Mouse (Mus musculus) macrophage (primary cell): ENCODE measurements around the gene Bend5. TPM values are rescaled to one million over a fixed set of nuclear protein-coding genes. Genes with fewer than 3 reads are reported as not detected.

ENCODE experiments used
- H3K27ac ChIP-seq: fragments of 350-480 bp; formaldehyde crosslinking; 2 replicates; pipeline ENCODE4 v1.9.0; 2021
- H3K36me3 ChIP-seq: fragments of 350-480 bp; formaldehyde crosslinking; 2 replicates; pipeline ENCODE4 v1.9.0; 2021; ENCODE audit errors: inconsistent target
- H3K4me3 ChIP-seq: fragments of 350-480 bp; formaldehyde crosslinking; 2 replicates; pipeline ENCODE4 v1.9.0; 2021; ENCODE audit errors: inconsistent target
- H3K79me2 ChIP-seq: fragments of 350-480 bp; formaldehyde crosslinking; 2 replicates; pipeline ENCODE4 v1.9.0; 2021; ENCODE audit errors: inconsistent target
- WGBS: methylation state at CpG from one replicate; pipeline ENCODE4 v1.1.7; 2026; ENCODE audit warnings: inconsistent platforms; ENCODE audit not compliant: missing documents; 5-methylcytosine and 5-hydroxymethylcytosine counted together
- polyA plus RNA-seq: library from polyadenylated mRNA; stranded (reverse); fragments of 250-400 nt; gene quantifications from 3 replicates; pipeline ENCODE4 v1.2.4, GENCODE M21; 2018; ENCODE audit warnings: inconsistent platforms

Gene Bend5
- polyA plus RNA-seq, 1 experiment from 2014 or later: not detected

DNA sequence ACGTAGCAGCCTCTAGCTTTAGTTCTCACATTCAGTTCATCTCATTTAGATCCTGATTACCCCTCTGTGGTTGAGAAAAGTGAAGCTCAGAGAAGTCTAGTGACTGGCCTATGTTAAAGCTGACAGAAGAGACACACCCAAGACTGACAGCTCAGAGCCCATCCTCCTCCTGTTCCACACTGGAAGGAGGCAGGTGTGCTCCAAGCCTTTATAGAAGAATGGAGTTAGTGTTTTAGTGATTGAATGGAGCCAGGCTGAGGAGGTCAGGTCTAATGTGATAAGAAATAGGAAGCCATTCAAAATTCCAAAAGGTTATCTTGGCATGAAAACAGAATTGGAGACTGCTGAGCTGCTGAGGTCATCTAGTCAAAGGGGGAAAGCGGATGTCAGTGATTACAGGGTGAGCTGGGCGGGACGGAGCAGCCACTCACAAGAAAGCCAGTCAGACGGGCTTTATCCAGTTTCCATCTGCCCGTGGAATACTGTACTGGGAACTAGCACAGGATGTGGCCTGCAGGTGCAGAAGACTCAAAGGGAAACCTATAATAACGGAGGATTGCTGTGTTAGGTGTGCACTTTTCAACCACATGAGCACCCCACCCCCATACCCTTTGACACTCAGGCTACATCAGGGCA lies 36.6 kb downstream of the Bend5 start:
- no peak overlapping the region for H3K4me3 ChIP-seq
- 92% methylated on average over 7 of the region's 7 CpGs for WGBS
- no peaks in the 10 kb centered on the region for H3K36me3 ChIP-seq

DNA sequence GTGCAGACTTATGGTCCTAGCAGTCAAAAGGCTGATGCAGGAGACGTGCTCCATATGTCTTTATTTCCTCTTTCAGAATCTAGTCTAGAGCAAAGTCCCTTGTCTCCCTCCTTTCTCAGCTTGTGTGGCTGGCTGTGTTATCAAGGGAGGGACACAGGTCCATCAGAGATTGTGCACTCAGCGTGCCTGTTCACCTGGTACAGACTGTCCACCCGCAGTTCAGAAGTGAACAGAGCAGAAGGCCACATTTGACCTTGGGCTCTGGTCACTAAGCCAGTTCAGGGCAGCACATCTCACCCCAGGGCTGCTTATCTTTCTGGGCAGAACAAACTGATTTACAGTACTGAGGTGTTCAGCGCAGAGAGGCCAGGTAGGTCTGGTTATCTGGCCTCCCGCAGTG lies 37.4 kb downstream of the Bend5 start:
- Histone ChIP-seq H3K36me3 (no peaks in the 10 kb centered on the region), H3K4me3 (no peak overlapping the region), H3K27ac (no peak overlapping the region), H3K79me2 (no peaks in the 10 kb centered on the region)
- 89% methylated on average over 5 of the region's 5 CpGs for WGBS

More for the DNA sequence above, 36.6 kb downstream of the Bend5 start:
- Histone ChIP-seq H3K79me2 (no peaks in the 10 kb centered on the region), H3K27ac (no peak overlapping the region)

DNA sequence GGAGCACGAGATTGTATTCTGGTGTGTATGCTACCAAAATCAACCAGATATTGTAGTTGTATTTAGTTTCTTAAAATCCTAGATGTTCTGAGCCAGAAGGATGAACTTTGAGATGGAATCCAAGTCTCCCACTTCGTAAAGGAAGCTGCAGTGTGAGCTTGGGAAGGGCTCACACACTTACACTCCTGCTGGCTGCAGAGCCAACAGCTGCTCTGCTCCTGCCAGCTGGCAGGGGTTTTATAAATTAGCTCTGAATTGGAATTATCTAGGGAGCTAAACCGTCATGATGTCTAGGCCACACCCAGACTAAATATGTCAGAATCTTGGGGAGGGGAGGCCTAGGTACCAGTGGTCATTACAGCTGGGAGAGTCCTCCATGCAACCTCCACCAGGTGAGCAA lies 38.5 kb downstream of the Bend5 start:
- H3K79me2 ChIP-seq: no peaks in the 10 kb centered on the region
- 81% methylated on average over 3 of the region's 3 CpGs for WGBS
- no peaks in the 10 kb centered on the region for H3K36me3 ChIP-seq
- H3K27ac ChIP-seq: no peak overlapping the region
- no peak overlapping the region for H3K4me3 ChIP-seq

DNA sequence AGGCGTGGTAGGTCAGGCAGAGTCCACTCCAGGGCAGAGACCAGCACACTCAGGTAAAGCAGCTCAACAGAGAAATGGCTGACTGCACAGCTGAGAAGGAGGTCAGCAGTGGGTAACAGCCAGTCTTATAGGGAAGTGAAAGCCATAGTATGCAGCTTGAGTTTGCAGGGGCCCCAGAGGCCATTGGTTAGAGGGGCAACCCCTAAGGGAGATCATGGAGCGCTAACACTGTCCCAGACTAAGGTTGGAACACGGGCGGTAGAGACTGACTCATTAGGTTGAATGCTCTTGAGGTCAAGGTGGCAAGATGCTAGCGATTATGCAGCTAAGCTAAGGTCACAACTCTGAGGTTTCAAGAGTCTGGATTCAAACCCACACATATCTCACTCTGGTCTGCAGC lies 40.8 kb downstream of the Bend5 start:
- WGBS: 85% methylated on average over 5 of the region's 5 CpGs
- no peak overlapping the region for H3K27ac ChIP-seq
- no peaks in the 10 kb centered on the region for H3K79me2 ChIP-seq
- no peaks in the 10 kb centered on the region for H3K36me3 ChIP-seq
- no peak overlapping the region for H3K4me3 ChIP-seq

DNA sequence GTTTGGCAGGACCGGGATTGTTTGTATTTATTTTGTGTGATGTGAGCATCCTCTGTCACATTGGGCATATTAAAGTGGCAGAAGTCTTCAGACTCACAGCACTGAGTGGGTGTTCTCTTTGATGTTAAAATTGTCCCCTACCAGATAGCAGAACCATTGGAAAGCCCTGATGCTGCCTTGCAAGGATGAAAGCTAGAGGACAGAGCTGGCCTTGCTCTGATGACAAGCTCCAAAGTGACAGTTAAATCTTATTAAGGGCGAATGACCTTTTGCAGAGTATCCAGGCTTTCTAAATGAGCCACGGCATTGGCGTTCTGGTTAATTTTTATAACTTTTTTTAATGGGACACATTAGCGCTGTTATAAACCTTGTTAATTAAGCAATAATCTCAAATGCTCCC lies 42.8 kb downstream of the Bend5 start:
- no peak overlapping the region for H3K4me3 ChIP-seq
- H3K27ac ChIP-seq: no peak overlapping the region
- 93% methylated on average over 5 of the region's 5 CpGs for WGBS
- no peaks in the 10 kb centered on the region for H3K36me3 ChIP-seq
- no peaks in the 10 kb centered on the region for H3K79me2 ChIP-seq

DNA sequence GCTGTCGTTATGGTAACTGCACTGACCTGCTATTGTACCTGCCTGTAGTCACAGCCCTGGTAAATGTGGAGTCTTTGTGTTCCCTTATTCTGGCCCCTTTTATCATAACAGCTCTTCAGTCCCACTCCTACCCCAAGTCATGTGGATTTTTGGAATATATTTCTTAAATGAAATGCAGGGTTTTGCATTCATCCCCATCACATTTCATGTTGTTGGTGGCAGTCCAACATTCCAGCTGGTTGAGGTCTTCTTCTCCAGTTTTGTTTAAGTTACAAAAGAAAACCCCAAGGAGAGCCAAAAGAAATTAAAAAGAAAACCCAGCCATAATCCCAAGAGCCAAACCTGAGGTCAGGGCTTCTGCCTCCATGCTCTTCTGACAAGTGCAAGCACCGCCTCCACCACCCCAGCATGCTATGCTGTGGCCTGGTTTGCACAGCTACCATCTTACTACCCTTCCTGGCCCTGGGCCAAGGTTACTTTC lies 52.5 kb downstream of the Bend5 start:
- Histone ChIP-seq H3K4me3 (no peak overlapping the region), H3K79me2 (no peaks in the 10 kb centered on the region), H3K27ac (no peak overlapping the region), H3K36me3 (no peaks in the 10 kb centered on the region)
- 96% methylated on average over 2 of the region's 2 CpGs for WGBS

DNA sequence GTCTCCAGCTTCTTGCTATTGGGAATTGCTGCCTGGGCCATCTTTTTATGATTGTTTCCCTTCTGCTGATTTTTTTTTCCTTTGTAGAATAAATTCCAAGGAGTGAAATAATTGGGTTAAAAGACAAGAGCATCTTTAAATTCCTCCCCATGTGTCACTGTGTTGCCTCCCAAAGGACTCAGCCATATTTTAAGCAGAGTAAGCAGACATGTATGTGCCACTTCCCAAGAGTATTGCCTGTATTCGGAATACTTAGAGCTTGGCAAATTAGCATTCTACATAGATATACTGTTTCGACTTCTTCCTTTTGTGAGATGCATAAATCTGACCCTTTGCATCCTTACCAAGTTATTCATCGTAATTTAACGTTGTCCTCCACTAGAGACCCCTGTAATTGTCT lies 53.0 kb downstream of the Bend5 start:
- Histone ChIP-seq H3K36me3 (no peaks in the 10 kb centered on the region), H3K79me2 (no peaks in the 10 kb centered on the region), H3K4me3 (no peak overlapping the region), H3K27ac (no peak overlapping the region)
- 76% methylated on average over 4 of the region's 4 CpGs for WGBS

DNA sequence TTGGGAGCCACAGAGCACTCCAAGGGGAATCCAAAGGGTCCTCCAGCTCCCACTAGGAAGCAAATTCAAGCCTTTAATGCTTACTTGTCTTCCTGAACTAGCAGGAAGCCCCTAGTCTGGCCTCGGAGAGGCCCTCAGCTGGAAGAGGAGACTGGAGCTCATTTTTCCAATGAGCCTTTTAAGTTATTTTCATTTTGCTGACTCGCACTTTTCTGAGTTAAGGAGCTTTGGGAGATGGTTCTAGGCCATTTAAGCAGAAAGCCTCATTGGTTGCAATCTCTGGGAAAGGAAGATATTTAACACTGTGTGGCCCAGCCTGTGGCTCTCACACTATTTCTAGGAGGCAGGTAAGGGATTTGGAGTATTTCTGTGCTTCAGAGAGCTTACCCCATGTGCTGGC lies 55.0 kb downstream of the Bend5 start:
- no peaks in the 10 kb centered on the region for H3K36me3 ChIP-seq
- H3K27ac ChIP-seq: no peak overlapping the region
- H3K79me2 ChIP-seq: no peaks in the 10 kb centered on the region
- no peak overlapping the region for H3K4me3 ChIP-seq
- WGBS: 85% methylated on average over 2 of the region's 2 CpGs

DNA sequence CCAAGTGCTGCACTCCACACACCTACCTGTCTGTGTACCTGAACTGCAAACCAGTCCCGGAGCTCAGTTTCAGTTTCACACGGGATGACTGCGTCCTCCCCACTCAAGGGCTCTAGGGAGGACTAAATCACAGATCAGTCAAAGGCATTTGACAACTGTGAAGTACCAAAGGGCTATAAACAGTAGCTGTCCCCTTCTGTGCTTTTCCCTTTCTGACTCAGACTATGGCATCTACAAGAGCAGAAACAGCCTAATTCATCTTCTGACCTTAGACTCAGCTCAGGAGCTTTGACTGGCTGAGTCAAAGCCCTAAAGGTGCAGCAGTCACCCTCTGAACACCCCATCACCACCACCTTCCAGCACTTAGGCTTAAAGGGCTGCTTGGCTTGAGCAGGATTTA lies 56.9 kb downstream of the Bend5 start:
- WGBS: 74% methylated on average over 3 of the region's 3 CpGs
- no peak overlapping the region for H3K27ac ChIP-seq
- no peaks in the 10 kb centered on the region for H3K36me3 ChIP-seq
- no peaks in the 10 kb centered on the region for H3K79me2 ChIP-seq
- H3K4me3 ChIP-seq: no peak overlapping the region

DNA sequence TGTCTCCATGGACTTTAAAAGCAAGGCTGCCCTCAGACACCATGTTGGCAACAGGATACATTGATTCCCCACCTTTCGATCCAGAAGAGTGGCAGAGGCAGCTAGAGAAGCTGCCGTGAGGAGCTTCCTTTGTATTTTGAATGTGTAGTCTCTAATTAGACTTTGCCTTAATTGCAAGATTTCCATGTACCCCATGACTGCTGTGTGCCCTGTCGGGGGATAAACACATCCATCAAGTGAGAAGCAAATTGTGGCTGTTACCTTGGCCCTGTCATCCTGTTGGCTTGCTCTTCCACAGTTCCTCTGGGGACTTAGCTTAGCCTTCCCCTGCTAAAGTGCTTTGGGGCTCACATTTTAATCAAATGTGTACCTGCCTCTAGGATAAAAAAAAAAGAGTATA lies 57.7 kb downstream of the Bend5 start:
- Histone ChIP-seq H3K4me3 (no peak overlapping the region), H3K79me2 (no peaks in the 10 kb centered on the region), H3K27ac (no peak overlapping the region), H3K36me3 (no peaks in the 10 kb centered on the region)
- WGBS: 77% methylated on average over 3 of the region's 3 CpGs

DNA sequence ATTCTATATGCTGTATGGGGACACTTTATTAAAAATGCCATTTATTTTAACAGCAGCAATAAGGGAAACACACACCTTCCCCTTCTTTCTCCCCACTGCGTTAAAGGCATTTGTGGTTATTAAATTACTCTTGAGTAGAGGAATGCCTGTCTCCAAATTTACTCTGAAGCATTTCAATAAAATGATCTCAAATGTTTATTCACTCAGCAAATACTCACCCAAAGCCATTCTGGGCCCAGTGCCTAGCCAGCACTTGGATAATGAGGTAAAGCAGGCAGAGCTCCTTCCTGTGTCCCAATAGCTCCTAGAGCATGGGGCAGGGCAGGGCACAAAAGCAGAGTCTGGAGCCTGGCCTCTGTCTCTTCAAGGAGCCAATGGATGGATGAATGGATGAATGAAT lies 58.2 kb downstream of the Bend5 start:
- whole genome bisulfite sequencing: 92% methylated on average over 1 of the region's 1 CpGs

DNA sequence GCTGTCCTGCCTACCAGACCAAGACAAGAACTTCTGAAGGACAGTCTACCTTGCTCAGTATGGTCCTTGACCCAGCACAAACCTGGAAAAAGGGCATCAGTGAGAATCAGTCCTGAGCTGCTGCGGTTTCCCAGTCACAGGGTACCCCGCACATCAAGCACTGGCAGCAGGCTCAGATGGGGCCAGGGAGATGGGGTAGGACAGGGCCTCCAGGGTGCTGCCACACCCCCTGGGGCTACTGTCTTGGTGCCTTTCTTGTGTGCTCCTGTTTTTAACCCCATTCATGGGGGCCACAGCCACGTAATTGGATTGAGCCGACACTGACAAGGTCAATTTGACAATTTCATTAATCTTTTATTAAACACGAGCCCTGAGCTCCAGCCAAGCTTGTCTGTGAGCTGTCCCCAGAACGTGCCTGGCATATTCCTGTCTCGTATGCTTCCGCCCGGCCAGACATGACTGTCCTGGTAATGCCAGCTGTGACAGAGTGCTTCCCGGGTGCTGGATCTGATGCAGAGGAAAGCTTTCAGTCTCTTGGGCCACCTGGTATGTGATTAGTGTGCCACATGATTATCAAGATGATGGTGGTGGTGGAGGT lies 60.7 kb downstream of the Bend5 start:
- Histone ChIP-seq H3K79me2 (no peaks in the 10 kb centered on the region), H3K27ac (no peak overlapping the region), H3K36me3 (no peaks in the 10 kb centered on the region), H3K4me3 (no peak overlapping the region)
- 80% methylated on average over 10 of the region's 10 CpGs for WGBS

More for the DNA sequence above, 58.2 kb downstream of the Bend5 start:
- no peak overlapping the region for H3K27ac ChIP-seq
- no peaks in the 10 kb centered on the region for H3K79me2 ChIP-seq
- H3K36me3 ChIP-seq: no peaks in the 10 kb centered on the region
- no peak overlapping the region for H3K4me3 ChIP-seq

DNA sequence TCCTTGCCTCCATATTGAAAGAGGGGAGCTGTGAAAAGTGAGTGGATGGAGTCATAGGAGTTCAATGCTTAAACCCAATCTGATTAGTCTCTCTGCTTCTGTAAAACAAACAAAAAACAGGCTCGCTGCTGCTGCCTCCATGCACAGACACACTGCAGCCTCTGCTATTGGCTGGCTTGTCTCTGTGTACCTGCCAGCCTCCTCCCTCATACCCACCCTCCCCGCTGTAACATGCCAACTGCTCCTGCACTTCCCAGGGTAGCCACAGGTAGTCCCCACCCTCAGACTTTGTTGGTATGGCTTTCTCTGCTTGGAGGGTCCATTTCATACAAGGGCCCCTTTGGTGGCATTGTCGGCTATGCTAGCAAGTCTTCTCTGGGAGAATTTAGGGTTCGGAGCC lies 62.7 kb downstream of the Bend5 start:
- Histone ChIP-seq H3K79me2 (no peaks in the 10 kb centered on the region), H3K36me3 (no peaks in the 10 kb centered on the region), H3K27ac (no peak overlapping the region), H3K4me3 (no peak overlapping the region)
- WGBS: 85% methylated on average over 4 of the region's 4 CpGs

DNA sequence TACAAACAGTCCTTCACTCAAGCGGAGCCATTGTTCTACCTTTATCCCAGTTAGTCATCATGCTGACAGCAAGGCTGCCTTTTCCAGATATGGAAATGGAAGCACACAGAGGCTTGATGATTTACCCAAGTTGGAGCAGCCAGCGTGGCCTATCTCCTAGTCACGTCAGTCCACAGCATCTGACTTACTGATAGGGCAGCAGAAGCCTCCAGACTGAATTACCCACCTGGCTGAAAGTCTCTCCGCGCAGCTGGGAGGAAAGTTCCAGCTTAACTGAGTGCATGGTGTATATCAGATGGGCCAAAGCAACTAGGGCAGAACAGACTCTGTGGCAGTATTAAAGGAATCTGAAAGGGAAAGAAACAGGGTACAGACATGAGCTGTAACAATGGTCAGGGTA lies 68.7 kb downstream of the Bend5 start:
- Histone ChIP-seq H3K79me2 (no peaks in the 10 kb centered on the region), H3K27ac (no peak overlapping the region), H3K36me3 (no peaks in the 10 kb centered on the region), H3K4me3 (no peak overlapping the region)
- WGBS: 85% methylated on average over 5 of the region's 5 CpGs

DNA sequence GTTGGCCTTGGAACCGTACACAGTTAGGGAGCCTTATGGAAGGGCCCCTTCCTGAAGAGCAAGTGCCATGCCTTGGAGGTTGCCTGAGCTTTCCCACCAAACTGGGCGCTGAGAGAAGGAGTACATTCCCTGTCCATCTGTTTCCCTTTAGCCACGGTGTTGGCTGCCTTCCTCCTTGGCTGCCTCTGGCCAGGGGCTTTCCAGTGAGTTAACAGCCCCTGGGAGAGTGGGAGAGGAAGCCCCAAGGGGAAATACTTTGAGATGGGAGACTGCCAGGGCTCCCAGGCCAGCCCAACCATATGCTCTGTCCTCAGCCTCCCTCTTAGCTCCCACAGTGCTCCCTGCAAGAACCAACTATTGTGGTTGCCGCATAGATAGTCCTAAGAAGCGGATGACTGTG lies 70.4 kb downstream of the Bend5 start:
- no peaks in the 10 kb centered on the region for H3K79me2 ChIP-seq
- WGBS: 74% methylated on average over 5 of the region's 5 CpGs
- H3K27ac ChIP-seq: no peak overlapping the region

DNA sequence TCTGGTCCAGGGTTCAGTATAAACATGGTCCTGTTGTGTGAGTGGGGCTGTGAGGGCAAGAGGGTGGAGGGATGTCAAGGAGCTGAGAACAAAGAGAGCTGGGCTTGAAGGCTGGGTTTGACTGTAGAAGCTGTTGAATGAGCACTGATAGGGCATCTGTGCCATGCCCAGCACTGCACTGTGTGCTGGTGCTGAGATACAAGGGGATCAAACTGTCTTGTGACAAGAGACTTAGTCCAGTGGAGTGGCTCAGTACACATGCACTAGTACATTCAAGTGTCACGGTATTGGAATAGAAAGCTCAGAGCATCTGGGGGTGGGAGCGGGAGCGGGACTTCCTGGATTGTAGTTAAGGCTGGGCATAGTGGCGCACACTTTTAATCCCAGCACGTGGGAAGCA lies 71.4 kb downstream of the Bend5 start:
- Histone ChIP-seq H3K27ac (no peak overlapping the region), H3K79me2 (no peaks in the 10 kb centered on the region), H3K36me3 (no peaks in the 10 kb centered on the region), H3K4me3 (no peak overlapping the region)
- 85% methylated on average over 5 of the region's 5 CpGs for WGBS

More for the DNA sequence above, 70.4 kb downstream of the Bend5 start:
- H3K36me3 ChIP-seq: no peaks in the 10 kb centered on the region
- no peak overlapping the region for H3K4me3 ChIP-seq
